Mouse (Mus musculus): ENCODE measurements around the gene Cdc14b. TPM values are rescaled to one million over a fixed set of nuclear protein-coding genes. Genes with fewer than 3 reads are reported as not detected.

The Cdc14b gene
- total RNA-seq, 2 experiments from 2014 or later, result 0.42 TPM; not detected in 1

Other genes starting within 250 kb of the Cdc14b start
- not detected in 2 replicates for gene Hsd17b3, start 186.1 kb downstream of the Cdc14b start, total RNA-seq (2015; ENCODE audit: low replicate concordance)
- not detected in 2 replicates for gene Hsd17b3, start 186.1 kb downstream of the Cdc14b start, total RNA-seq (2017; ENCODE audit: low replicate concordance)
- 2.5 and 10.5 TPM in 2 replicates for gene Slc35d2, start 145.9 kb downstream of the Cdc14b start, total RNA-seq (2015; ENCODE audit: low replicate concordance)
- gene Slc35d2, start 145.9 kb downstream of the Cdc14b start, total RNA-seq (2017; ENCODE audit: low replicate concordance), result 0.26 and 4.8 TPM in 2 replicates
- 71.0 and 93.5 TPM in 2 replicates for gene Zfp367, start 122.1 kb downstream of the Cdc14b start, total RNA-seq (2015; ENCODE audit: low replicate concordance)
- 103 and 120 TPM in 2 replicates for gene Zfp367, start 122.1 kb downstream of the Cdc14b start, total RNA-seq (2017; ENCODE audit: low replicate concordance)
- gene Habp4, start 113.5 kb downstream of the Cdc14b start, total RNA-seq (2015; ENCODE audit: low replicate concordance), result 11.5 and 15.9 TPM in 2 replicates
- 7.3 and 10.7 TPM in 2 replicates for gene Habp4, start 113.5 kb downstream of the Cdc14b start, total RNA-seq (2017; ENCODE audit: low replicate concordance)
- gene Aaed1, start 37.4 kb upstream of the Cdc14b start, total RNA-seq (2015; ENCODE audit: low replicate concordance), result 4.2 and 11.9 TPM in 2 replicates
- gene Aaed1, start 37.4 kb upstream of the Cdc14b start, total RNA-seq (2017; ENCODE audit: low replicate concordance), result 6.2 and 10.5 TPM in 2 replicates
- 2.1 and 7.9 TPM in 2 replicates for gene Ctsl, start 95.6 kb upstream of the Cdc14b start, total RNA-seq (2015; ENCODE audit: low replicate concordance)
- 11.1 and 20.3 TPM in 2 replicates for gene Ctsl, start 95.6 kb upstream of the Cdc14b start, total RNA-seq (2017; ENCODE audit: low replicate concordance)
- gene Cdk20, start 157.0 kb upstream of the Cdc14b start, total RNA-seq (2015; ENCODE audit: low replicate concordance), result 2.1 and 7.2 TPM in 2 replicates
- gene Cdk20, start 157.0 kb upstream of the Cdc14b start, total RNA-seq (2017; ENCODE audit: low replicate concordance), result 1.2 and 6.4 TPM in 2 replicates
- not detected in 2 replicates for gene Fam240b, start 222.5 kb upstream of the Cdc14b start, total RNA-seq (2015; ENCODE audit: low replicate concordance)
- gene Fam240b, start 222.5 kb upstream of the Cdc14b start, total RNA-seq (2017; ENCODE audit: low replicate concordance), result not detected in 2 replicates